Mouse (Mus musculus) ovary, postnatal 36 days (tissue): Measurements from ENCODE around the gene Specc1l.

ENCODE experiments used
- DNase-seq: peaks from one replicate; pipeline ENCODE4 v3.0.0; 2022; ENCODE audit warnings: low spot score, mixed read lengths

The Specc1l gene

GRCm38 (mm10) chr10:75224630-75225029 is 12.8 kb downstream of the Specc1l start:
- DNase-seq = no peak

- DNase-seq = no peak
These were observed 15.5 kb downstream of the Specc1l start for GRCm38 (mm10) chr10:75227381-75227780.

GRCm38 (mm10) chr10:75230572-75230971 is 18.7 kb downstream of the Specc1l start:
- DNase-seq = peak; percentile 24

GRCm38 (mm10) chr10:75231876-75232275 is 20.0 kb downstream of the Specc1l start:
- no peak for DNase-seq

- DNase-seq = no peak
These were observed 20.8 kb downstream of the Specc1l start for GRCm38 (mm10) chr10:75232612-75233155.

- DNase-seq = no peak
These were observed 21.6 kb downstream of the Specc1l start for GRCm38 (mm10) chr10:75233489-75233888.

- no peak for DNase-seq
These were observed 23.9 kb downstream of the Specc1l start for GRCm38 (mm10) chr10:75235726-75236125.

- DNase-seq = no peak
These were observed 24.3 kb downstream of the Specc1l start for GRCm38 (mm10) chr10:75236156-75236555.

- no peak for DNase-seq
These were observed 25.3 kb downstream of the Specc1l start for GRCm38 (mm10) chr10:75237166-75237565.

- no peak for DNase-seq
These were observed 28.8 kb downstream of the Specc1l start for GRCm38 (mm10) chr10:75240583-75241250.

GRCm38 (mm10) chr10:75245806-75246205 is 33.9 kb downstream of the Specc1l start:
- no peak for DNase-seq

GRCm38 (mm10) chr10:75246331-75246730 is 34.5 kb downstream of the Specc1l start:
- DNase-seq = no peak

- no peak for DNase-seq
These were observed 39.1 kb downstream of the Specc1l start for GRCm38 (mm10) chr10:75251011-75251410.

- DNase-seq = no peak
These were observed 40.6 kb downstream of the Specc1l start for GRCm38 (mm10) chr10:75252301-75253022.

- no peak for DNase-seq
These were observed 43.2 kb downstream of the Specc1l start for GRCm38 (mm10) chr10:75255091-75255490.

- no peak for DNase-seq
These were observed 45.5 kb downstream of the Specc1l start for GRCm38 (mm10) chr10:75257401-75257800.

- no peak for DNase-seq
These were observed 46.4 kb downstream of the Specc1l start for GRCm38 (mm10) chr10:75258241-75258640.

- DNase-seq = no peak
These were observed 49.4 kb downstream of the Specc1l start for GRCm38 (mm10) chr10:75261268-75261667.

GRCm38 (mm10) chr10:75264993-75265555 is 53.2 kb downstream of the Specc1l start:
- no peak for DNase-seq

- no peak for DNase-seq
These were observed 61.1 kb downstream of the Specc1l start for GRCm38 (mm10) chr10:75273020-75273419.

- no peak for DNase-seq
These were observed 64.6 kb downstream of the Specc1l start for GRCm38 (mm10) chr10:75276427-75277013.

- DNase-seq = no peak
These were observed 65.6 kb downstream of the Specc1l start for GRCm38 (mm10) chr10:75277501-75277900.

- no peak for DNase-seq
These were observed 70.8 kb downstream of the Specc1l start for GRCm38 (mm10) chr10:75282648-75283047.
